Mouse (Mus musculus): ENCODE measurements around the gene Gm10130.
"Not testable (repeated sequence)": the region's sequence is repeated elsewhere in the genome, so short reads cannot be mapped to it uniquely, and the experiment has no call there.

Gm10130 gene

DNA sequence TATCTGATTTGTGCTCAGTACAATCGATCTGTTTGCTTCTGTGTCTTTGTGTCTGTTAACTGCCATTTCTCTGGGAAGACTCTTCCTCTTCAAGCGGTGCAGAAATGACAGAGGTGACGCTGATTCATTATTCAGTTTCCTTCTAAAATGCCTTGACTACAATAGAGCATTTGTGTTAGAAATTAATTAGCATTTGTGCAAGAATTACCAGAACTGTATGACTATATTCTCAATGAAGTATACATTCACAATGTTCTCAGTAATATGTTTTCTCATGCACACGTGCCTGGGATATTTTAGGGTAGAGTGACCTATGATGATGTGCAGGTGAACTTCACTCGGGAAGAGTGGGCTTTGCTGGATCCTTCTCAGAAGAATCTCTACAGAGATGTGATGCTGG, at the start of gene Gm10130:
Gm10130 (plus strand) TSS at position 301 of the 400 bp plus-strand sequence.
- no peak for DNase-seq (ENCODE audit: low spot score)

DNA sequence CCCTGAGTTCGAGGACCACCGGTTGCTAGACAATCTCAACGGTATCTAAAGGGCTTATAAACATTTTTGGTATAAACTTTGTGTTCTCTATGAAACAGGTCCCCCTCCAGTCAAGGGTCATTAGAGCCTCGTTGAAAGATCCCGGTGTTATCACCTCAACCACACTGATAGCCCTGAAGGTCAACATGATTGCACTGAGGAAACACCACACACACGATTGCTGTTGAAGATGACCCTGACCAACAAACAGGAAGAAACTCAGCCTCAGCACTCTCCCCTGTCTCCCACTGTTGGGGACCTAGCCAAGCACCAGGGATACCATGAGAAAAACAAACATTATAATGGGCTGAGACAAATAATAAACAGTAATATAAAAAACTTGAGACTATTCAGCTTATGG, 29.8 kb upstream of the Gm10130 start:
- no peak for DNase-seq (ENCODE audit: low spot score)

DNA sequence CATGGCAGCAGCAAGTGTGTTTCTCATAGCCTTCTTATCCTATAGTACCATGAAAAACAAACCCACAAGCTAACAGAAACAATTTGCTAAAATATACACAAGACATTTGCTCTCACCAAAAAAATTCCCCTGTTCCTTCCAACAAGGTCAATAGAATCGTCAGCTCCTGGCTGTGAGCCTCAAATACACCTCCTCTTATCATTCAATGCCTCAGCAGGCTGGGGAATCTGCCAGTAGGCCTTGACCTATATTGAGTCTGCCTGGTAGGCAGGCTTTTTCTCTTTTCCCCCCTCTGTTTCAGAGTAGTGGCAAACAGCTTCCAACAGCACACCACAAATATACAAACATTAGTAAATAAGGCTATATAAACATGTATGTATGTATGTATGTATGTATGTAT, 24.4 kb upstream of the Gm10130 start:
- DNase-seq (ENCODE audit: low spot score): no peak

DNA sequence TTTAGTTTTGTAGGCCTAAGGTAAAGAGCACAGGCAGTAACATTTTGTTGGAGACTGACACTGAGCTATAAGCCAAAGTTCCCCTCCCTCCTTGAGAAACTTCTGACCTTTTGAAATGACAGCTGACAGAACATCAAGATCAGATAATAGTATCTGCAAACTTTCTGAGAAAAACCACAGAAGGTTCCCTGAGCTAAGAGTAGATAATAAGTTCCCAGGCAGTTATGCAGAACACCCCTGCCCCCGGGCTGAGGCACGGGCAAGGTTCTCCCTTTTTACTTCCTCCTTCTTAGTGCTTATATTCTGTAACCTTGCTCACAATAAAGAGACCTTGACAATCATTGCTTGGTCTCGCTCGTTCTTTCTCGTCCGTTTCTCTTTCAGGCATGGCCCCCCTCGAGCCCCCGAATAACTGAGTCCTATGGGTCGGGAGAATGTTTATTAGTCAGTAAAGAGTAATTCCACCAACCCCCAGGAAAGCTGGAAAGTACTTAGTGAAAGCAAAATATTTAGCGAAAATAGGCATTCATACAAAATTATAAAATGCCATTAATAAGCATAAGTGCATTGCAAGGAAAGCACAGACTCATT, 16.2 kb upstream of the Gm10130 start:
- no peak for DNase-seq (ENCODE audit: low spot score)

DNA sequence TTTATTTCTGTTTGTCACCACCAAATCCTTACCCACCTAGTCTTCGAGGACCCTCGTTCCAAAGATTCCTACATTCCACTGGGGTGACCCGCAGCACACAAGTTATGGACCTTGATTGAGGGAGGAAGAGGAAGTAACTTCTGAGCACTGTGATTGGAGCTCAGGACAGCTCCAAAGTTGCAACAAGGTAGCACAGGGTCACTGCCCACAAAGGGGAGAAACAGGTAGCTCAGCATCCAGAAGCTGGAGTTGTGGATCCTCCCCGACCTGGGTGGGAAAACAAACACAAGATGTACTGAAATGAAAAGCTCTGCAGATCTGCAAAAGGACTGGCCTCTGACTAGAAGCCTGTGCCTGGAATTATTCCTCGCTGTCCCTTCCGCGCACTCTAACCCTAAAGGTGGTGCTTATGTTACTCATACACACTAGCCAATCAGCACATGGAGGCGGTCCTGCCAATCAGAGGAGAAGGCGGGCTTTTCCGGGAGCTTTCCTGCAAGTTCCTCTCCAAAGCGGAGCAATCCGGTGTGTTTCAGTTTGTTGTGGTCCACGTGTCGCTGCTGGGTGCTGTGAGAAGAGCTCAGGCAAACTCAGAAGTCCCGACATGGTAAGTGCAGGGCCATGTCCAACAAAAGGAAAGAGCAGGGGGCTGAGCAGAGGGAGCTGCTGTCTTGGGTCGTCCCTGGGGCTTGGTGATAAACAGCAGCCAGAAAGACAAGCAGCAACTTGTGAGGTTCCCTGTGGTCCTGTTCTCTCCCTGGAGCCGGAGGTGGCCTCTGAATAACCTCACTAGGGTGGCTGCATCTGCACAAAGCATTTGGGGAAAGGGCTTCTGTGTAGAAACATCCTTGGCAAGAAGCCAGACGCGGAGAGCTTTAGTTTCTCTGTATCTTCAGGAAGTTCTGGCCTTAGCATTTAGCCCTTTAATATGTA, 12.3 kb upstream of the Gm10130 start:
- DNase-seq (ENCODE audit: low spot score): peak; percentile 92

DNA sequence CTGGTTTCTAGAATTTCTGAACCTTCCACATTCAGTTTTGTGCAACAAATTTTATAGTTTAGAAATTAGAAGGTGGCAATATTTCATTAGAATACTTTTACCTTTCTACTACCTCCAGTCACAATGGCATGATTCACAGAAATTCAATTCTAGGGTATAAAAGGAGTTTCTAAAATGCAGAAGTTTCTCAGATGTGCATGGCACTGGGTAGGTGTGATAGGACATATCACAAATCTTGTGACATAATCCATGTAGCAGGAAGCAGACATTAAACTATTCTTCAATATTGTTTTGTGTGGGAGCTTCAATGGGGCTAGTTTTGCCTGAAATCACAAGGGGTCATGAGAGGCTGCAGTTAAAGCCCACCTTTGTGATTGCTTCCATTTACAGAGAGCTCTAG, 7.4 kb upstream of the Gm10130 start:
- DNase-seq (ENCODE audit: low spot score): no peak

DNA sequence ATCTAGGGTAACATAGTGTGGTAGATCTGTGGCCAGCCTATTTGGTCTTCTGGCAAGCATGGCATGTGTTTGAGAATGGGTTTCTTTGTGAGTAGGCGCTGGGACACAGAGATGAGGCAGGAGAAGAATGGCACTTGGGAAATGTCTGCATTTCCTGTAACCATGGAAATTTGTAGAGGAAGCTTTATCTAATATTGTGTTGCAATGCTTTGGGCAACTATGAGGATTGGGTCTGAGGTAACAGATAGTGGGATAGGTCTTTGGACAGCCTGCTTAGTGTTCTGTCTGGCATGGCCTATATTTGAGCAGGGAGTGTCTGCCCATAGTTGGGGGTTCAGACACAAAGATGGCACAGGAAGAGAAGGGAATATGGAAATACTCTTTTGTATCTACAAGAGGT, 4.5 kb upstream of the Gm10130 start:
- DNase-seq (ENCODE audit: low spot score): no peak

DNA sequence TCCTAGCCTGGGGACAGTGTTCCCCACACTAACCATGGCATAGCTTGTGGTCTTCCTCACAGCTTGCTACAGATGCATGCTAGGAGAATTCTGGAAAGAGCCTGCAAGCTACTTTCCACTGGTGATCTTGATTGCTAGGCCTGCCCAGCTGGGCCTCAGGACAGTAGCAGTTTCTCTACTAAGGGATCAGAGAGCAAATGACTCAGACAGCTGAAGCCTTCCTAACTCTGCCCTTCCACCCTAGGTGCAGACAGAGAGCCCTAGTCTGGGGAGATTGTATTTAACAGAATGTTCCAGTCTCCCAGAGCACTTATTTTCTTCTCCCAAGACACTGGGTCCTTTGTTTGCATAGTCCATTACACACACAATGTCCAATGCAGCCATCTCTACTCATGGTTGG, 33.6 kb downstream of the Gm10130 start:
- DNase-seq (ENCODE audit: low spot score): not testable (repeated sequence)

DNA sequence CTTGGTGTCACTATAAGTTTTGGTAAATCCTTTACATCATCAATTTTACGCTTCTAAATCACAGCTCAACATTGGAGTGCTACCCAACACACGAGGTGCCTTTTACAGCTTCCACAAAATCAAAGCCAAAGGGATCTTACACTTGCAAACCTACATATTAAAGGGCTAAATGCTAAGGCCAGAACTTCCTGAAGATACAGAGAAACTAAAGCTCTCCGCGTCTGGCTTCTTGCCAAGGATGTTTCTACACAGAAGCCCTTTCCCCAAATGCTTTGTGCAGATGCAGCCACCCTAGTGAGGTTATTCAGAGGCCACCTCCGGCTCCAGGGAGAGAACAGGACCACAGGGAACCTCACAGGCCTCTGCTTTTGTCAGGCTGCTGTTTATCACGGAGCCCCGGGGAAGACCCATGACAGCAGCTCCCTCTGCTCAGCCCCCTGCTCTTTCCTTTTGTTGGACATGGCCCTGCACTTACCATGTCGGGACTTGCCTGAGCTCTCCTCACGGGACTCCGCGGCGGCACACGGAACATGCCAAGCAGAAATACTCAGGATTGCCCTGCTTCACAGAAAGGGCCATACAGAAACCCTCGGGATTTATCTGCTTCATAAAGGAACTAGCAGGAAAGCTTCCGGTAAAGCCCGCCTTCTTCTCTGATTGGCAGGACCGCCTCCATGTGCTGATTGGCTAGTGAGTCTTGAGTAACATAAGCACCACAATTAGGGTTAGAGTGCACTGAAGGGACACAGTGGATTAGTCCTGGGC, 38.8 kb downstream of the Gm10130 start, which contains the start of gene 3300002I08Rik:
3300002I08Rik (minus strand) TSS at position 653 of the 765 bp plus-strand sequence.
- peak; percentile 92 for DNase-seq (ENCODE audit: low spot score)

DNA sequence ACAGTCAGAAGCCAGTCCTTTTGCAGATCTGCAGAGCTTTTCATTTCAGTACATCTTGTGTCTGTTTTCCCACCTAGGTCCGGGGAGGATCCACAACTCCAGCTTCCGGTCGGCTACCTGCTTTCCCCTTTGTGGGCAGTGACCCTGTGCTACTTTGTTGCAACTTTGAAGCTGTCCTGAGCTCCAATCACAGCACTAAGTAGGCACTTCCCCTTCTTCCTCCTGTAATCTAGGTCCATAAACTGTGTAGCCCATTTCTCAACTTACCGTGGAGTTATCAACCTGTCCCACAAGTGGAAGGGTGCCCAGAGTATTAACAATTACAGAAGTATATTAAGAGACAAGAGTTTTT, 39.4 kb downstream of the Gm10130 start:
- no peak for DNase-seq (ENCODE audit: low spot score)

DNA sequence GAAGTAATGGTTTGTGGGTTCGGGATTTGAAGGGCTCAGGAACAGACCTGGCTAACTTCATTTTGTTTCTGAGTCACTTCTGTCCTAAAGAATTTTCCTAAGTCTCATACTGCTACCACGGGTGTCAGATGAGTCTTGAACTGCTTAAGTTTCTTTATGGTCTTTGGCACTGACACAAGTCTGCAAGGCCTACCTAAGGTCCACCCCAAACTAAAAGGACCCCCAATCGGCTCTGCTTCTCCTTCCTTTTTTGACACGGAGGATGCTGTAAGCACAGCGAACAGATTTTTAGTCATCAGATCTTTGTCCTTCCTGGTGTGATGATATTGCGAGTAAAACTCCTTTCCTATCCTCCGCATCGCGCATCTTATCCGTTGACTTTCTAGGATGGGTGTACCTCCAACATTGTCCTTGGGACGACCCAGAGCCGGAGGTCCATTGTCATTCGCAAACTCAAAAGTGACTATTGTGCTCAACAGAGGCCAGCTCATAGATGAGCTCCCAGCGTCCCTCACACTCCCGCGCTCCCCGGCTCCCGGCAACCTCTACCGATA, 62.1 kb downstream of the Gm10130 start:
- DNase-seq (ENCODE audit: low spot score): not testable (repeated sequence)

DNA sequence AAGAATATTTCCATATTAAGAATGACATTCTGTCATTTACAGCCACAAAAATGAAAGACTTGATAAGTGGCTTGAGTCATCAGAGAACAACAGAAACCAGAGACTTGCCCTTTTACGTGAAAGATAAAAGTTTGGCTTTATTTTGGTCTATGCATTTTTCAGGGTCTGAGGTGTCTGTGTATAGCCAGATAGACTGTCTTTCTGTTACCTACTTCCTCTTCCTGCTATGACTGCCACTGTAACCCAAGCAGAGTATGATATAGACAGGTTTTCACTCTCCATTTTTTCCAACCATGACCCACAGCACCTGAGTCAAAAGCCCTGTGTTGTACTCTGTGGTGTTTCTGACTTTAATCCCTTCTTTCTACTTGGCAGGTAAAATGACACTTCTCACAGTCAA, 66.7 kb downstream of the Gm10130 start:
- no peak for DNase-seq (ENCODE audit: low spot score)

DNA sequence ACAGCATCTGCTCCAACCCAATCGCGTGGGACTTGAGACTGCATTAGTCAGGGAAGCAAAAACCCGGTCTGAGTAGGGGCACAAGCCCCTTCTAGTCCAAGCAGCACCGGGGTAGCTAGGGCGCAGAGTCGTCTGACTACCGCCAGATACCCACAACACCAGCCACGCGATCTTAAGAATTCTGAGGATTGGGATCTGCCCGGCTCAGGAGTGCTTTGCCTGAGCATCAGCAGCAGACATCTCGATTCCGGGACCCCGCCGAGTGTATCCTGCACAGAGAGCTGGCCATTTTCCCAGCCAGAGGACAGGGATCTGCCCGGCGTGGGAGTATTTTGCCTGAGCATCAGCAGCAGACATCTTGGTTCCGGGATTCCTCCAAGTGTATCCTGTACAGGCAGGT, 88.6 kb downstream of the Gm10130 start:
- DNase-seq (ENCODE audit: low spot score): not testable (repeated sequence)
